Mouse (Mus musculus) adipocyte (in vitro differentiated cells): Measurements from ENCODE around the gene Sat2.

Source experiments
- DNase-seq: peaks from one replicate; pipeline ENCODE4 v3.0.0-alpha.2; 2016; ENCODE audit warnings: low spot score

Sat2 gene

DNA sequence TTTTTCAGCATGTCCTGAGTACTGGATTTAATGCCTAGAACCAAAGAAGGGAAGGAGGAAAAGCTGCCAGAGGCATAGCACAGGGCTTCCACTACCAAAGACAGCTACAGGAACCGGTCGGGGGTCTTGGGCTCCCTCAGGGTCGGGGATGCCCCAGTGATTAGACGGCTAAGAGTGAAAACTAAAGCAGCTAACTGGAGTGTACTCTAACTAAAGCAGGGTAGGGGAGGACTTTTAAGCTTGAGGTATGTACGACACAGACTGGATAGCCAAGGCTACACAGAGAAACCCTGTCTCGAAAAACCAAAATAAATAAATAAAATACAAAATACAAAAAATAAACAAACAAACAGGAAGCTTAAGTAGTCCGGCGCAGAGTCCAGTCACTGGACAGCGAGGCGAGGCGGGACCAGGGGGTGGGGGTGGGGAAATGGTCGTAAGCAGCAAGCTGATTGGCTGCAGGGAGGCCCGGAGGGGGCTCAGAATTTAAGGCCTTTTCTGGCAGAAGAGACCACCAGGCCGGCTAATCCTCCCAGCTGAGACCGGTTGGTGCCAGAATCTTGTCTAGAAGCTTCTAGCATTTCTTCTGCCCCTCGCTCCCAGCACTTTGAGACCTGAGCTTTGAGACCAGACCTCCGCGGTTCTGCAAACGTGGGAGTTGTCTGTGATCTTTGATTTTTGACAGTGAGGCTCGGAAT is at the start of gene Sat2:
Gene Sat2, plus strand, starts transcription at position 454 of the 698 bp plus-strand sequence.
- peak; percentile 81 for DNase-seq

DNA sequence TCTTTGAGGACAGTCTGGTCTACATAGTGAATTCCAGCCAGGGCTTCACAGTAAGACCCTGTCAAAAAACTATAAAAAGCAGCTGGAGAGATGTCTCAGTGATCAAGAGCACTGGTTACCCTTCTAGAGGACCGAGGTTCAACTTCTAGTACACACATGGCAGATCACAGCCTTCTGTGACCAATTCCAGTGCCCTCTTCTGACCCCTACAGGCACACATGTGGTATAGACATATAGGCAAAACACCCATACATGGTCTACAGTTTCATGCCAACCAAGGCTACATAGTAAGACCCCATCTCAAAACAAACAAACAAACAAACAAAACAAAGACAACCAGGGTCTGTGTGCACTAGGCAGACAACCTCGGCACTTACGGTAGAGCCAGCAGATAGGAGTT is 46.6 kb upstream of the Sat2 start:
- no peak for DNase-seq

DNA sequence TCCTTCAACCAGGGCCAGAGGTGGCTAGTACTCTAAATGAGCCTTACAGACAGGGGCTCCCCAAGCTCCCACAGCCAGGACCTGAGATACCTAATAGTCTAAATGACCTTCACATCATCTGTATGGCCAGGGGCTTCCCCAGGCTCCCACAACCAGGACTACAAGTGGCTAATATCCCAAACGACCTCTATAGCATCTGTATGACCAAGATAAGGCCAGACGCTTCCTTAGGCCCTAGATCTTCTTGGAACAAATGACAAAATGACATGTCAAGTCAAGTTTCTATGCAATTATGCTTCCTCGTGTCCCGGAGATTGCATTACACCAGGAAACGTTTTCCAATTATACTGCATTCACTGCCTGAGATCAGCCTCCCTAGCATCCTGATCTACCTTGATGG is 45.5 kb upstream of the Sat2 start:
- DNase-seq, result no peak

DNA sequence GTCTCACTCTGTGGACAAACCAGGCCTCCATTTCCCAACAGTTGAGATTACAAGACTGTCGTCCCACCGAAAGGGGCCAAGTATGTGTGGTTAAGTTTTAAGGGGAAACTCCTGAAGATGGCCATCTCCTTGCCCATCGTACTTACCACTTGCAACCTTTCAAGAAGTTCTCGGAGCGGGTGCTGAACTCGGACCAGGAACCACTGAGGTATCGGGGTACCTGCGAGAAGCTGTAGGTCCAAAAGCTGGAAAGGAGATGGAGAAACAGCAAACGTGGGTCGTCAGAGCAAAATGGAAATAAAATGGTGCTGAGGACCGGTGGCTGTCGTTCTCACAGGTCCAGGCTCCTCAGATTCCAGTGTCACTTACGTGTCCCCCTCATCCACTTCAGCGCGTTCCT is 43.5 kb upstream of the Sat2 start:
- no peak for DNase-seq

DNA sequence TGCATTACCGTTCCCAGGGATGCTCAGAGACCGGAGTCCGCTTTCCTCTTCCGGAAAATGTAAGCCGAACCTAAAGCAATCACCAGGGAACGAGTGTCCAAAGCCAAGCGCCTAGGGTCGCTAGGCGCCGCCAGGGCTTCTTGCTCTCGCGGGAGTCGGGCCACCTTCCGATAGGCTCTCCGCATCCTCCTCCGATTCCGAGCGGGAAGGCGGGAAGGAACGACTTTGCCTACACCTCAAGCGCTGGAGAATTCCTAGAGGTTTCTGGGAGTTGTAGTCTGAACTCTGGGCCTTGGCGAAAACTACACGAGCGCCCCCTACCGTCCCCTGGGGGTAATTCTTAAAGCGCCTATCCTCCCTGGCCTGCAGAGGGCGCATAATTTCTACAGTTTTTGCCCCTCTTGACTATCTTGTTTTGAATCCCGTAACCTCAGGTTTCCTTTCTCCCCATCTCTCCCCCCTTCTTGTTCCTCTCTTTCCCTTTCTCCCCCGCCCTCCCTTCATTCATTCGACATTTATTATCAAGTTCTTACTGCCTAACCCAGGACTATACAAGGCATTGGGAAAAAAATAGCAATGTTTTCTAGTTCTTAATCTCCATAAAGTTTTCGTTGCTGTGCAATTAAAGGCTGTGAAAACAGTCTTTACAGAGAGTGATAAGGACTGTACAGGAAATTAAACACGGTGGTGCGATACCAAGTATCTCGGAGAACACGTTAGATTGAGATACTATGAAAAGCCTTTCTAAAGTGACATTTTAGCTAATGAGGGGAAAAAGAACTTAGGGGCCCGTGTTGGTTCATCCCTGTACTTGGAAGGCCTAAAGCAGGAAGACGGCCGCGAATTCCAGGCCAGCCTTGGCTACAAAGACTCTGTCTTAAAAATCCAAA is 42.5 kb upstream of the Sat2 start:
- peak; percentile 99 for DNase-seq

DNA sequence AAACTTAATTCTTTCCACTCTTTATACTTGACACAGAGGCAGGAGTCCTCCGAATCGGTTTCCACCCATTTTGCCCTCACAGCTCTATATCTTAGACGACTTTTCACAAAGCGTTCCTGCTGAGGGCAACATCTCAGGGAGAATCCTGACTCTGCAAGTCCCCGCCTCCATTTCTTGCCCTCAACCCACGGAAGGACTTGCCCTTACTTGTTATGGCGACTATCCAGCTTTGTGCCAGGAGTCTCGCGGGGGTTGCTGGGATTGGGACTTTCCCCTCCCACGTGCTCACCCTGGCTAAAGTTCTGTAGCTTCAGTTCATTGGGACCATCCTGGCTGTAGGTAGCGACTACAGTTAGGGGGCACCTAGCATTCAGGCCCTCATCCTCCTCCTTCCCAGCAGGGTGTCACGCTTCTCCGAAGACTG is 41.7 kb upstream of the Sat2 start, which contains the start of the genes Wrap53 and Trp53:
Gene Wrap53, minus strand, starts transcription at position 165 of the 424 bp plus-strand sequence.
Gene Trp53, plus strand, starts transcription at position 269 of the 424 bp plus-strand sequence.
- DNase-seq, result peak; percentile 98

DNA sequence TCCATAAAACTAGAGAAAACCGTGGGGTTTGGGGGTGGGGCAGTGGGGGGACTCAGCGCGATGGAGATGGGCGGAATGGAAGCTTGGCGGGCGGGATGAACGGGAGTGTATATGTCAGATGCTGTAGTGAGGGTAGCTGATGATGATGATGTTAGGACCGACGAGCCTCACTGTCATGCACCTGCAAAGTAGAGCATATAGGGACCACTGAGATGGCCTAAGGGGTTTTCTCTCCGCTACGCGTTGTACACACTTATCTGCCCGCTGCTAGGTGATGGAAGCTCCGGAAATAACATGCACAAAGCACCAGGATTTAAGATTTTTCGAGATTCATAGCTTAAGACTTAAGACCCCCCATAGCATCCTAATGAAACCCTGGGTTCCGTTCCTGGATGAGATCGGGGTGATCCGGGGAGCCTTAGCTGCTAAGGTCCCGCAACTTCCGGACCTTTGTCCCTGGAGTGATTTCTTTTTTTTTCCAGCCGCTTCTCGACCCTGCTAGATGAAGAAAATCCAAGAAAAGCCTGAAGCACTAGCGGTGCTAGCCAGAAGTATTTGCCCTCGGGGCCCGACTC is 41.2 kb upstream of the Sat2 start:
- DNase-seq, result no peak

DNA sequence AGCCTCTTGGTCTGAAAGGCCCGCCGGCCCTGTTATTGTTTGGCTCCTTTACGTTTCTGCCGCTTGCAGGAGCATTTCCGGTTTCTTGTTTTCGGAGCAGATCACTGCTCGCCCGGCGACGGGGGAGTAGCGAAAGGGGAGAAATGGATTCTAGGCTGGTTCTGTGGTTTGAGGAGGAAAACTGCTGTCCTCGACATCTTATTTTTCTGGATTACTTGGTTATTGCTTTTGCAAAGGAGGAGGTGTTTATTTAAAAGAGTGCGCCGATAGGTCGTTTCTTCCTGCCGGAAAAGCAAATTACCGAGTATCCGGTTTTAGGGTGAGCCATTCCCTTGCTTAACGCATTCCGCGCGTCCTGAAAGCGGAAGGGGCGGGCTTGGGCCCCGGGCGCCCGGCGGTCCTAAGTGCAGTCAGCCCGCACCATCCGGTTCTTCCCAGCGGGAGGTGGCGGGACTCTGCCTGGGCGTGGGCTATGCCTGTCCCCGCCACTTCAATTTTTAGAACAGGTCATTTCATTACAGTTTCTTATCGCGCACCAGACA is 40.6 kb upstream of the Sat2 start:
- peak; percentile 93 for DNase-seq

DNA sequence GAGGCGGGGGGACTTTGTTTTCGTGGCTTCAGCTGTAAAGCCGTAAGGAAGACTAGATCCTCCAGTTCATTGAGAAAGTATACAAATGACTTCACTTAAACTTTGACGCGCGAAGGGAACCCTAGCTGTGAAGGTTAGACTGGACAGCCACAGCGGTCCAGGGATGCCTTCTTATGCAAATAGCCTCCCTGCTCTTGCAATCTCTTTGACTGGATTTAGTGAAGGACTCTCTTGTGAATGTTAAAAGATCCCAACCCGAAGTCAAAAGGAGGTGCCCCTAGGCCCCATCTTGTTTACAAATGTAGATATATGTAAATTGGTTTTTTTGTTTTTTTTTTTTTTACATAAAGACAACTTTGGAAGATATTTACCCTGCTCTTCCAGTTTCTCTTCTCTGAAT is 40.0 kb upstream of the Sat2 start:
- peak; percentile 51 for DNase-seq

DNA sequence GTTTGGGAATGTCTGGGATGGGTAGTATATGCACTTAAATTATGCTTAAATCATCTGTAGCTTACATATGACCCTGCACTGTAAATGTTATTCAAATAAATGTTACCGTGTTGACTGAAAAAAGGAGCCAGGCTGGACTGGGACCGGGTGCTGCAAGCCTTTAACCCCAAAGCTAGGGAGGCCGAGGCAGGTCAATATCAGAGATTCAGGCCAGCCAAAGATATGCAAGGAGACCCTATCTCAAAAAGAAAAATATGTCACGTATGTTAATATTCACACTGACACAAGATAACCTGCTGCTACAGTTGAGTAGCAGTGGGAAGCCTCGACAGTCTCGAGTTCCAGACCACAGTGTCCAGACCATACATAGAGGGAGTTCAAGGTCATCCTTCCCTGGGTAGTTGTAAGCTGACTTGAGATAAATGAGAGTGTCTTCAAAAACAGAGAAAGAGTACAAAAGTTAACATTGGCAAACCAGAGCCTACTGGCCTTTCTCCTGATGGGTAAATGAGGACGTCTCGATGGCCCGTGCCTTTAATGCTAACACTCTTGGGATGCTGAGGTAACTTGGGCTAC is 39.5 kb upstream of the Sat2 start:
- no peak for DNase-seq

DNA sequence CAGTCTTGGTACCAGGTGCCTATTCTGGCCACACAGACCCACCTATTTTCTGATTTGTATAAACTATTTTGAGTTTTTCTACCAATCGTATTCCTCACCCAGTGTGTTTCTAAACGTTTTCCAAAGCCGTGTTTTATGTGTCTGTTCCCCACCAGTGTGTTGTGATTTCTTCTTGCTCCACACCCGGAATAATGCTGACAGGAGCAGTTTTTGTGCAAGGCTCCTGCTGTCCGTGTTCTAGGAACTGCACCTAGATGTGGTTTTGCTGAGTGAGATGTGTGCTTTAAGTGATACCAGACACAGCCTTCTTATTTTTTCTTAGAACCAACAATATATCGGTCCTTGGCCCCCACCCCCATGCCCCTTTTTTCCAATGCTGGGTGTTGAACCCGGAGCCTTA is 37.8 kb upstream of the Sat2 start:
- DNase-seq, result no peak

DNA sequence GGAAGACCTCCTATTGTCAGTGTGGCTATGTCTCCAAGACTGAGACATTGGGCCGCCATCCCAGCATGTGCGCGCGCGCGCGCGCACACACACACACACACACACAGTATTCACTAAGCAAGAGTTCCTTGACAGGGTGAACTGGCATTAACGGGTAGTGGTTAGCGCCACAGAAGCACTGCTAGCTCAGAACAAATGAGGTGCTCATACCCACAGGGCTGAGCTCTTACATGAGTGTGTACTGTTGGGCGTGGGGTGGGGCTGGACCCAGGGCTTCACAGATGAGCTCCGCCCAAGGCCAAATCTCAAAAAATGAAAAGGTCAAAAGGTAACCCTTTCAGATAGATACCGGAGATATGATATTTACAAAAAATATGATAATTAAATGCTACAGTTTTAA is 36.9 kb upstream of the Sat2 start:
- DNase-seq, result no peak

DNA sequence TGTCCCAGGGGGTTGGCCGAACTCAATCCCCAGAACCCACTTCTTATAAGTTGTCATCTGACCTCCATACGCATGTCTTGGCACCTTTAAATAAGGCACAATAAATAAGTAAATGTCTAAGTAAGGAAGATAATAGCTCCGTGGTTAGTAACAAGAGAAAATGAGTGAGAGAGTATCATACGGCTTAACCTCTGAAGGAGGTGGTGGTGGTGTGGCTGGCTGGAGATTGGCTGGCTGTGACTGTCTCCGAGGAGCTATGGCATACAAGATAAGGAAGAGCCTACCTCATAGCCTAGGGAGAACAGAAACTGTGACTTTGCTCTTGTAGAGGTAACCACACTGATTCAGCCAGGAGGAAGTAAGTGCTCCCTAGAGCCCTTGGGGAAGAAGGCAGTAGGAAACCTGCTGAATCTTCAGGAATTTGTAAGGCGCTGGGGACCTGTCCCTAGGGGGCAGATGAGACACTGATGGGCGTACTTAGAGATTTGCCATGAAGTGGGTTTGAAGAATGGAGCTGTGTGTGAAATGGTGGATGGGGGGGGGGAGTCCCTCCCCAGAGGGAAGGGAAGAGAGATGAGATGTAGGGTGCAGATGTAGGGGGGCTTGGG is 36.0 kb upstream of the Sat2 start:
- no peak for DNase-seq

DNA sequence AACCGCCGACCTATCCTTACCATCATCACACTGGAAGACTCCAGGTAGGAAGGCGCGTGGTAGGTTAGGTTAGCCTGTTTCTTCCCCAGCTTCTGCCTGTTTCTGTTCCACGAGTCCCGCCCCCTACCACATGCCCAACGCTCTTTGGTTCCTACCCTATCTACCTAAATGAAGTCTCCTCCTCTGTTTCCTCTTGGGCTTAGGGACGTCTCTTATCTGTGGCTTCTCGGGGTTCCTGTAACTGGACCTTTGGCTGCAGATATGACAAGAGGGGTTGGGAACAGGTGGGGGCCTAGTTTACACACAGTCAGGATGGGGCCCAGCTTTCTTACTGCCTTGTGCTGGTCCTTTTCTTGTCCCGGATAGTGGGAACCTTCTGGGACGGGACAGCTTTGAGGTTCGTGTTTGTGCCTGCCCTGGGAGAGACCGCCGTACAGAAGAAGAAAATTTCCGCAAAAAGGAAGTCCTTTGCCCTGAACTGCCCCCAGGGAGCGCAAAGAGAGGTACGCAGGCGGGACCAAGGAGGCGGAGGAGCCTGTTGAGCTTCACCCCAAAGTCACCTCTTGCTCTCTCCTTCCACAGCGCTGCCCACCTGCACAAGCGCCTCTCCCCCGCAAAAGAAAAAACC is 32.5 kb upstream of the Sat2 start:
- no peak for DNase-seq

DNA sequence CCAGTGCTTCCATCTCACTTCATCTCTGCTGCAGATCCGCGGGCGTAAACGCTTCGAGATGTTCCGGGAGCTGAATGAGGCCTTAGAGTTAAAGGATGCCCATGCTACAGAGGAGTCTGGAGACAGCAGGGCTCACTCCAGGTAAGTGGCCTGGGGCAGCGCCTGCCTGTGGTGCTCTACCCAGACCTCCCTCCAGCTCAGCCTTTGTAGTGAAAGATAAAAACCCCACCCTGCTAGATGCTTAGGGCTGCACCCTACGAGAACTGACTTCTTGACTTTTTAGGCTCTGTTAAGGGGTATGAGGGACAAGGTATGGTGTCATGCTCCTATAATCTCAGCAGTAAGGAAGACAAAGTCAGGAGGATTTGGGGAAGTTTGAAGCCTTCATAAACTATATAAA is 31.2 kb upstream of the Sat2 start:
- no peak for DNase-seq

DNA sequence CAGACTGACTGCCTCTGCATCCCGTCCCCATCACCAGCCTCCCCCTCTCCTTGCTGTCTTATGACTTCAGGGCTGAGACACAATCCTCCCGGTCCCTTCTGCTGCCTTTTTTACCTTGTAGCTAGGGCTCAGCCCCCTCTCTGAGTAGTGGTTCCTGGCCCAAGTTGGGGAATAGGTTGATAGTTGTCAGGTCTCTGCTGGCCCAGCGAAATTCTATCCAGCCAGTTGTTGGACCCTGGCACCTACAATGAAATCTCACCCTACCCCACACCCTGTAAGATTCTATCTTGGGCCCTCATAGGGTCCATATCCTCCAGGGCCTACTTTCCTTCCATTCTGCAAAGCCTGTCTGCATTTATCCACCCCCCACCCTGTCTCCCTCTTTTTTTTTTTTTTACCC is 30.4 kb upstream of the Sat2 start:
- DNase-seq, result no peak

DNA sequence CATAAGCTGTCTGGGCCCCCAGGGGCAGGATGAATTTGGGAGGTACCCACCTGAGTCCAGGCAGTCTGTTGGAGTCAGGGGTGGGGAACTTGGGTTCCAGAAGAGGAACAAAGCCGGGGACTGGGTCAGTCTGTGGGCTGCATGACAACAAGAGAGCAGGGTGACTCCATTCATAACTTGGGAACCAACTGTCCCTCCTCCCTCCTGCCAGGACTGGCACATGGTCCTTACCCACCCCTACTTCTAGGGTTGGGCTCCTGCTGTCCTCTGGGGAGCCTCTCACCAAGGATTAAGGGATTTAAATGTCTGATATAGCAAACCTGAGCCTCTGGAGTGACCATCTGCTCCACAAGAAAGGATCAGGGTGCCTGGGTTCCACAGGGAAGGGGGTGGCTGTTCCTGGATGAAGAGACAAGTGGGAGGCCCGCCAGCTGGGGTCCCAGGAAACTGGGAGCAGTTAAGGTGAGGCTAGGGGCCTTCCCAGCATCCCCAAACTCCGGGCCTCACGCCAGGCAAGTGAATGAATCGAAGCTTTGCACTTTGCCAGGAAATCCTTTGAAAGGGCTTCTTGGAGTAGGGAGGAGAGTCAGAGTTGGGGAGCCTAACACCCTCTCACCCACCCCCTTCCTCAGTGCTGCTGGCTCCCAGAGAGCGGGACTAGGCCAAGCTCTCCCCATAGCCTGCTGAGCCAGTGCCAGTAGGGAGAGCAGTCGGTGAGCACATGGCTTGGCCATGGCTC is 29.8 kb upstream of the Sat2 start:
- DNase-seq, result peak; percentile 39

DNA sequence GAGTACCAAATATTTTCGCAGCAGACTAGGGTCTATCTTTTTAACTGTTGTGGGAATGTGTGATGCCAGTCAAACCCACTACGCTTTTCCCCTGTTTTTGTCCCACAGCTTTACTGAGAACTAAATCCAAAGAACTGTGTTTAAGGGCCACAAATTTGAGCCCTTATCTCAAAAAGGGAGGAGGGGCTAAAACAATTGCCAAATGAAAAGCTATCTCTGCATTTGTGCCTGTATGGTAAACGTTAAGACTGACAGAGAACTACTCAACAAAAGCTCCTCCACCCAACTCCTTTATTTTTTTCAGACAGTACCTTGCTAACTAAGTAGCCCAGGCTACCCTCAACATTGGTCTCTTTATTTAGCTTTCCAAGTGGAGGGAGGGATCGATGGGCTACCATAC is 29.0 kb upstream of the Sat2 start:
- no peak for DNase-seq

DNA sequence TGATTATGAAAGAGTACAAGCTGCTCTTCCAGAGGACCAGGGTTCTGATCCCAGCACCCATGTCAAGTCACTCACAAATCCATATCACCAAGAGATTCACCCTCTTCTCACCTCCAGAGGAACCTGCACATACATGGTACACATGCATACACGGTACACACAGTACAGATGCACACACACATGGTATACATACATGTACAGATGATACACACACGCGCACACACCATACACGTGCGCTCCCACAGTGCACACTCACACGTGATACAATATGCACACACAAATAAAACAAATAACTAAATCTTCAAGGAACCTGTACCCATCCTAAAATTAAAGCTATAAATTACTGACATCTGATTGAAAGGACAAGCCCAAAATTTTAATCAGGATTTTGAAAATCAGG is 27.0 kb upstream of the Sat2 start:
- DNase-seq, result no peak

DNA sequence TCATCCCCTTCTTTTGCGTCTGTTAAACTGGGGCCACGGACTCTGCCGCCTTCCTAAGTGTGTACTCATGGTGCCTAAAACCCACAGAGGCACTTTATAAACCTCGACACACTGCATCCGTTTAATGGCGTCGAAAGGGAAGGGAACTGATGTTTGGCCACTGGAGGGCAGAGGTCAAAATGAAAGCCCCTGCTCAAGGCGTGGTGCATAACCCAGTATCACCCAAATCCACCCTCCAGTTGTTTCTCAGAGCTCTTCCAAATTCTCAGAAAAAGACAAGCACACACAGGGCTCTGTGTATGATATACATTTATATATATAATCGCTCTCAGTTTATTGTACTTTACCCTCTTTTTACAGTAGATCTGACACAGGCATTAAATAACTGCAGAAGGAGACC is 22.4 kb upstream of the Sat2 start:
- no peak for DNase-seq

DNA sequence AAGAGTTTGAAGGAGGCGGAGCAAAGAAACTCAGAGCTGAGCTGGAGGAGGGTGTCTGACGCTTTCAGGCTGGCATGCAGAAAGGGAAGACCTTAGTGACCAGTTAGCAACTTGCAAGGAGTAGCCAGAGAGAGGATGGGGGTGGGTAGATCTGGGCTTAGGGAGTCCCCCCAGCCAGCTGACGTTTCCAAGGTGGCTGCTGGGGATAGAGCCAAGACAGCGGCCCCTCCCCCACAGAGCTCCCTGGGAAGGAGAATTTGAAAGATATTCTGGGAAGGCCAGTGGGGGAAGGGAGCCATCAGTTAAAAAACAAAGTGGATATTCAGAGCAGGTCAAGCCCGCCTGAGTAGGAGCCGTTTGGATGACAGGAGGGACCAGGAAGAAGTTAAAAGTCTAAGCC is 21.7 kb upstream of the Sat2 start:
- no peak for DNase-seq
